Mouse (Mus musculus): Measurements from ENCODE around the gene Mettl7b. TPM values are rescaled to one million over a fixed set of nuclear protein-coding genes. Genes with fewer than 3 reads are reported as not detected.

Mettl7b gene
- polyA plus RNA-seq, 1 experiment from 2014 or later: not detected

- H3K27ac ChIP-seq (replicated peaks in 1 of 2; ENCODE audit: control insufficient read depth in 1 of 2, insufficient read depth in 1 of 2, low read depth in 2 of 2, low read length in 2 of 2): no peak overlapping the region
- ATAC-seq (ENCODE audit: insufficient number of reproducible peaks, insufficient read depth, low FRiP score, low read depth): no peak
- H3K4me2 ChIP-seq (ENCODE audit: low read length): no peak overlapping the region
- H3K4me3 ChIP-seq (ENCODE audit: control insufficient read depth in 1 of 2, insufficient read depth in 1 of 2, low read depth in 1 of 2, low read length in 2 of 2): no peak overlapping the region
- H3K27me3 ChIP-seq (ENCODE audit: control insufficient read depth, insufficient read depth, low read length): peaks cover 3% of the 10 kb centered on the region
- no peaks in the 10 kb centered on the region; a peak in 1 of 4 replicates for H3K4me1 ChIP-seq (ENCODE audit: control insufficient read depth in 2 of 2, insufficient read depth in 2 of 2, low read length in 2 of 2)
- WGBS: 74% methylated on average over 10 of the region's 10 CpGs
- H3K9ac ChIP-seq (ENCODE audit: low read length): no peak overlapping the region
- no peaks in the 10 kb centered on the region for H3K36me3 ChIP-seq (ENCODE audit: control insufficient read depth, insufficient read depth, low read length)
- H3K9me3 ChIP-seq (ENCODE audit: control insufficient read depth, low read length): no peaks in the 10 kb centered on the region
Measured at GRCm38 (mm10) chr10:128940475-128941061, 20.2 kb downstream of the Mettl7b start.

- H3K4me3 ChIP-seq (ENCODE audit: control insufficient read depth in 1 of 2, insufficient read depth in 1 of 2, low read depth in 1 of 2, low read length in 2 of 2): no peak overlapping the region
- ATAC-seq (ENCODE audit: insufficient number of reproducible peaks, insufficient read depth, low FRiP score, low read depth): no peak
- H3K27ac ChIP-seq (replicated peaks in 1 of 2; ENCODE audit: control insufficient read depth in 1 of 2, insufficient read depth in 1 of 2, low read depth in 2 of 2, low read length in 2 of 2): no peak overlapping the region
- H3K4me1 ChIP-seq (ENCODE audit: control insufficient read depth in 2 of 2, insufficient read depth in 2 of 2, low read length in 2 of 2): peaks cover 5 to 9% of the 10 kb centered on the region in 2 experiments; a peak in 3 of 4 replicates
- H3K9me3 ChIP-seq (ENCODE audit: control insufficient read depth, low read length): no peaks in the 10 kb centered on the region
- no peak overlapping the region for H3K4me2 ChIP-seq (ENCODE audit: low read length)
- peaks cover 19% of the 10 kb centered on the region for H3K27me3 ChIP-seq (ENCODE audit: control insufficient read depth, insufficient read depth, low read length)
- 54% methylated on average over 5 of the region's 5 CpGs for WGBS
- no peaks in the 10 kb centered on the region for H3K36me3 ChIP-seq (ENCODE audit: control insufficient read depth, insufficient read depth, low read length)
- H3K9ac ChIP-seq (ENCODE audit: low read length): no peak overlapping the region
Measured at GRCm38 (mm10) chr10:128938974-128939373, 21.8 kb downstream of the Mettl7b start.

- Histone ChIP-seq H3K9ac (ENCODE audit: low read length) (no peak overlapping the region), H3K27me3 (ENCODE audit: control insufficient read depth, insufficient read depth, low read length) (peaks cover 22% of the 10 kb centered on the region), H3K27ac (replicated peaks in 1 of 2; ENCODE audit: control insufficient read depth in 1 of 2, insufficient read depth in 1 of 2, low read depth in 2 of 2, low read length in 2 of 2) (no peak overlapping the region), H3K36me3 (ENCODE audit: control insufficient read depth, insufficient read depth, low read length) (no peaks in the 10 kb centered on the region), H3K4me3 (ENCODE audit: control insufficient read depth in 1 of 2, insufficient read depth in 1 of 2, low read depth in 1 of 2, low read length in 2 of 2) (no peak overlapping the region), H3K9me3 (ENCODE audit: control insufficient read depth, low read length) (no peaks in the 10 kb centered on the region), H3K4me2 (ENCODE audit: low read length) (no peak overlapping the region), H3K4me1 (ENCODE audit: control insufficient read depth in 2 of 2, insufficient read depth in 2 of 2, low read length in 2 of 2) (peaks cover 8 to 12% of the 10 kb centered on the region in 2 experiments; a peak in 3 of 4 replicates)
- 80% methylated on average over 9 of the region's 9 CpGs for WGBS
- ATAC-seq (ENCODE audit: insufficient number of reproducible peaks, insufficient read depth, low FRiP score, low read depth): no peak
Measured at GRCm38 (mm10) chr10:128938457-128938856, 22.3 kb downstream of the Mettl7b start.

- H3K4me1 ChIP-seq (ENCODE audit: control insufficient read depth in 2 of 2, insufficient read depth in 2 of 2, low read length in 2 of 2): peaks cover 10 to 18% of the 10 kb centered on the region in 2 experiments
- H3K4me3 ChIP-seq (ENCODE audit: control insufficient read depth in 1 of 2, insufficient read depth in 1 of 2, low read depth in 1 of 2, low read length in 2 of 2): no peak overlapping the region
- H3K27ac ChIP-seq (replicated peaks in 1 of 2; ENCODE audit: control insufficient read depth in 1 of 2, insufficient read depth in 1 of 2, low read depth in 2 of 2, low read length in 2 of 2): no peak overlapping the region
- no peaks in the 10 kb centered on the region for H3K9me3 ChIP-seq (ENCODE audit: control insufficient read depth, low read length)
- no peaks in the 10 kb centered on the region for H3K36me3 ChIP-seq (ENCODE audit: control insufficient read depth, insufficient read depth, low read length)
- no peak overlapping the region for H3K9ac ChIP-seq (ENCODE audit: low read length)
- no peak overlapping the region for H3K4me2 ChIP-seq (ENCODE audit: low read length)
- peaks cover 28% of the 10 kb centered on the region for H3K27me3 ChIP-seq (ENCODE audit: control insufficient read depth, insufficient read depth, low read length)
- ATAC-seq (ENCODE audit: insufficient number of reproducible peaks, insufficient read depth, low FRiP score, low read depth): no peak
- WGBS: 62% methylated on average over 12 of the region's 12 CpGs
Measured at GRCm38 (mm10) chr10:128937756-128938390, 22.9 kb downstream of the Mettl7b start.

- ATAC-seq (ENCODE audit: insufficient number of reproducible peaks, insufficient read depth, low FRiP score, low read depth): no peak
- H3K4me3 ChIP-seq (ENCODE audit: control insufficient read depth in 1 of 2, insufficient read depth in 1 of 2, low read depth in 1 of 2, low read length in 2 of 2): no peak overlapping the region
- H3K4me1 ChIP-seq (ENCODE audit: control insufficient read depth in 2 of 2, insufficient read depth in 2 of 2, low read length in 2 of 2): peaks cover 15 to 36% of the 10 kb centered on the region in 2 experiments
- H3K27ac ChIP-seq (replicated peaks in 1 of 2; ENCODE audit: control insufficient read depth in 1 of 2, insufficient read depth in 1 of 2, low read depth in 2 of 2, low read length in 2 of 2): no peak overlapping the region
- H3K27me3 ChIP-seq (ENCODE audit: control insufficient read depth, insufficient read depth, low read length): peaks cover 33% of the 10 kb centered on the region
- H3K9ac ChIP-seq (ENCODE audit: low read length): no peak overlapping the region
- H3K36me3 ChIP-seq (ENCODE audit: control insufficient read depth, insufficient read depth, low read length): no peaks in the 10 kb centered on the region
- WGBS: 72% methylated on average over 8 of the region's 8 CpGs
- no peaks in the 10 kb centered on the region for H3K9me3 ChIP-seq (ENCODE audit: control insufficient read depth, low read length)
- no peak overlapping the region for H3K4me2 ChIP-seq (ENCODE audit: low read length)
Measured at GRCm38 (mm10) chr10:128935826-128936440, 24.9 kb downstream of the Mettl7b start.

- Histone ChIP-seq H3K4me2 (ENCODE audit: low read length) (peak overlapping the region; percentile 89; the same call in 1 of the 2 replicates), H3K27ac (replicated peaks in 1 of 2; ENCODE audit: control insufficient read depth in 1 of 2, insufficient read depth in 1 of 2, low read depth in 2 of 2, low read length in 2 of 2) (no peak overlapping the region), H3K4me3 (ENCODE audit: control insufficient read depth in 1 of 2, insufficient read depth in 1 of 2, low read depth in 1 of 2, low read length in 2 of 2) (no peak overlapping the region), H3K9me3 (ENCODE audit: control insufficient read depth, low read length) (no peaks in the 10 kb centered on the region), H3K9ac (ENCODE audit: low read length) (no peak overlapping the region), H3K27me3 (ENCODE audit: control insufficient read depth, insufficient read depth, low read length) (peaks cover 33% of the 10 kb centered on the region), H3K36me3 (ENCODE audit: control insufficient read depth, insufficient read depth, low read length) (no peaks in the 10 kb centered on the region), H3K4me1 (ENCODE audit: control insufficient read depth in 2 of 2, insufficient read depth in 2 of 2, low read length in 2 of 2) (peaks cover 15 to 36% of the 10 kb centered on the region in 2 experiments)
- no peak for ATAC-seq (ENCODE audit: insufficient number of reproducible peaks, insufficient read depth, low FRiP score, low read depth)
- 44% methylated on average over 7 of the region's 7 CpGs for WGBS
Measured at GRCm38 (mm10) chr10:128934997-128935787, 25.6 kb downstream of the Mettl7b start.

GRCm38 (mm10) chr10:128933976-128934721 is 26.6 kb downstream of the Mettl7b start:
- 2% methylated on average over 21 of the region's 21 CpGs for WGBS
- H3K27me3 ChIP-seq (ENCODE audit: control insufficient read depth, insufficient read depth, low read length): peaks cover 33% of the 10 kb centered on the region

More at GRCm38 (mm10) chr10:128933976-128934721, 26.6 kb downstream of the Mettl7b start:
- Histone ChIP-seq H3K9me3 (ENCODE audit: control insufficient read depth, low read length) (no peaks in the 10 kb centered on the region), H3K4me1 (ENCODE audit: control insufficient read depth in 2 of 2, insufficient read depth in 2 of 2, low read length in 2 of 2) (peaks cover 21 to 41% of the 10 kb centered on the region in 2 experiments), H3K9ac (ENCODE audit: low read length) (peak overlapping the region; percentile 54), H3K4me3 (ENCODE audit: control insufficient read depth in 1 of 2, insufficient read depth in 1 of 2, low read depth in 1 of 2, low read length in 2 of 2) (peak overlapping the region; percentile 44 to 50), H3K27ac (replicated peaks in 1 of 2; ENCODE audit: control insufficient read depth in 1 of 2, insufficient read depth in 1 of 2, low read depth in 2 of 2, low read length in 2 of 2) (no peak overlapping the region), H3K4me2 (ENCODE audit: low read length) (peak overlapping the region; percentile 89), H3K36me3 (ENCODE audit: control insufficient read depth, insufficient read depth, low read length) (no peaks in the 10 kb centered on the region)
- ATAC-seq (ENCODE audit: insufficient number of reproducible peaks, insufficient read depth, low FRiP score, low read depth): no peak

Measured in heart, embryonic 14.5 days (tissue).